8 mouse cellular contexts compared by ENCODE assay signal in the genomic region with DNA sequence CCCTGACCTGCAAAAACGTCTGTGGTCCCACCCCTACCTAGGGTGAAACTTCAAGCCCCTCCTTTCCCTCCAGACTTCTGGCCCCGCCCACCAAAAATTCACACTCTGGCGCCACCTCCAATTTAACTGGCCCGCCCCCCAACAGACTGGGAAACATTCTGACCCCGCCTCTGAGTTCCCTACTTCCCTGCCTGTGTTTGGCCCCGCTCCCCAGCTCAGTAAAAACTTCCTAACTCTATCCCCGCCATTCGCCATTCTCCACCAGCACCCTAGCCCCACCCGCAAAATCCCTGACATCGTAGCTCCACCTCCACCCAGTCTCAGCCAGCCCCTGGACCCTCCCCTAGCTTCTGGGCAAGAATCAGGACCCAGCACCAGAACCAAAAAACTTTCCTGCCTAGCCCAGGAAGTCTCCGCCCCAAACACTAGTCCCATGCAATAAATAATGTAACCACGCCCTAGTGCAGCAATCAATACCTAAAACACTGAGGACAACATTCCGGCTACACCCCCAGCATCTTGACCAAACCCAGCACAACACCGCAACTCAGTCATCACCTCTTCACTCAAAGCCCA. TPM values are rescaled to one million over a fixed set of nuclear protein-coding genes. Genes with fewer than 3 reads are reported as not detected.
DNase-seq lines count a peak whose midpoint lies in the region; ATAC-seq and TF ChIP-seq lines count a peak whose summit lies in the region.

No protein-coding gene starts in this region.

- H3K4me1 ChIP-seq in intestine, embryonic 16.5 days (ENCODE audit: control insufficient read depth, insufficient read depth, low read length): peaks cover 8% of the 10 kb centered on the region
- peaks cover 3% of the 10 kb centered on the region; the same call in 1 of the 2 replicates for H3K4me1 ChIP-seq in liver, adult 2 months (ENCODE audit: control insufficient read depth, insufficient read depth, low read length)
- H3K4me1 ChIP-seq in midbrain, embryonic 16.5 days (ENCODE audit: control insufficient read depth, insufficient read depth, low read length): peaks cover 11% of the 10 kb centered on the region
- peaks cover 7% of the 10 kb centered on the region; the same call in 1 of the 2 replicates for H3K4me1 ChIP-seq in stomach, embryonic 14.5 days (ENCODE audit: control insufficient read depth, insufficient read depth, low read length)

- WGBS in intestine, embryonic 16.5 days: 2% methylated on average over 14 of the region's 14 CpGs
- WGBS in liver, adult 2 months: 3% methylated on average over 14 of the region's 14 CpGs
- 3% methylated on average over 14 of the region's 14 CpGs for WGBS in midbrain, embryonic 16.5 days
- 1% methylated on average over 14 of the region's 14 CpGs for WGBS in stomach, embryonic 14.5 days

- no peak for TF ChIP-seq CTCF in liver, adult 2 months (IDR thresholded peaks at IDR 0.05; ENCODE audit: low read depth, low read length)

- no peaks in the 10 kb centered on the region for H3K9me3 ChIP-seq in intestine, embryonic 16.5 days (ENCODE audit: control insufficient read depth, low read length)
- no peaks in the 10 kb centered on the region for H3K9me3 ChIP-seq in midbrain, embryonic 16.5 days (replicated peaks; ENCODE audit: control insufficient read depth, low read length, poor library complexity, severe bottlenecking)
- no peaks in the 10 kb centered on the region for H3K9me3 ChIP-seq in stomach, embryonic 14.5 days (ENCODE audit: control insufficient read depth, low read depth, low read length)

- ATAC-seq in intestine, embryonic 16.5 days: peak; percentile 68
- ATAC-seq in midbrain, embryonic 16.5 days: peak; percentile 52
- peak; percentile 62 for ATAC-seq in stomach, embryonic 14.5 days (ENCODE audit: insufficient number of reproducible peaks, insufficient read depth, low FRiP score, low read depth)

- peaks cover 17% of the 10 kb centered on the region for H3K36me3 ChIP-seq in intestine, embryonic 16.5 days (ENCODE audit: control insufficient read depth, insufficient read depth, low read length)
- peaks cover 9% of the 10 kb centered on the region; the same call in 1 of the 2 replicates for H3K36me3 ChIP-seq in liver, adult 2 months (ENCODE audit: control insufficient read depth, insufficient read depth, low read length)
- H3K36me3 ChIP-seq in midbrain, embryonic 16.5 days (ENCODE audit: control insufficient read depth, insufficient read depth, low read length): peaks cover 3% of the 10 kb centered on the region; the same call in 1 of the 2 replicates
- H3K36me3 ChIP-seq in stomach, embryonic 14.5 days (ENCODE audit: control insufficient read depth, insufficient read depth, low read length): peaks cover 34% of the 10 kb centered on the region

- H3K27me3 ChIP-seq in intestine, embryonic 16.5 days (replicated peaks; ENCODE audit: control insufficient read depth, insufficient read depth, low read length): no peaks in the 10 kb centered on the region
- no peaks in the 10 kb centered on the region for H3K27me3 ChIP-seq in liver, adult 2 months (ENCODE audit: control insufficient read depth, insufficient read depth, low read length)
- H3K27me3 ChIP-seq in midbrain, embryonic 16.5 days (ENCODE audit: control insufficient read depth, insufficient read depth, low read depth, low read length): no peaks in the 10 kb centered on the region
- H3K27me3 ChIP-seq in stomach, embryonic 14.5 days (ENCODE audit: control insufficient read depth, insufficient read depth, low read length): no peaks in the 10 kb centered on the region

- peak overlapping the region; percentile 88 for H3K27ac ChIP-seq in intestine, embryonic 16.5 days (ENCODE audit: low read length)
- H3K27ac ChIP-seq in liver, adult 2 months (replicated peaks; ENCODE audit: insufficient read depth, low read depth, low read length): peak overlapping the region; percentile 56
- peak overlapping the region; percentile 12 for H3K27ac ChIP-seq in midbrain, embryonic 16.5 days (ENCODE audit: low read length)
- H3K27ac ChIP-seq in stomach, embryonic 14.5 days (ENCODE audit: low read length): peak overlapping the region; percentile 66; the same call in 1 of the 2 replicates

- no peaks in the 10 kb centered on the region for H3K79me2 ChIP-seq in liver, adult 2 months (ENCODE audit: control insufficient read depth, insufficient read depth, low read length)

- H3K4me2 ChIP-seq in intestine, embryonic 16.5 days (ENCODE audit: low read depth, low read length): peak overlapping the region; percentile 79
- H3K4me2 ChIP-seq in midbrain, embryonic 16.5 days (ENCODE audit: low read length): peak overlapping the region; percentile 61
- peak overlapping the region; percentile 64 for H3K4me2 ChIP-seq in stomach, embryonic 14.5 days (replicated peaks; ENCODE audit: low read depth, low read length)

- intact Hi-C loops in gastrocnemius, postnatal 36 days (cut with DNase I): no loop called here

- peak overlapping the region; percentile 49 for H3K9ac ChIP-seq in intestine, embryonic 16.5 days (ENCODE audit: low read depth, low read length)
- peak overlapping the region; percentile 28; the same call in 1 of the 2 replicates for H3K9ac ChIP-seq in liver, adult 2 months (ENCODE audit: low read depth, low read length)
- H3K9ac ChIP-seq in midbrain, embryonic 16.5 days (ENCODE audit: low read depth, low read length): 0 out of 2 replicates have a peak overlapping the region, but pooled peaks have one; percentile 75
- H3K9ac ChIP-seq in stomach, embryonic 14.5 days (replicated peaks; ENCODE audit: low read depth, low read length): no peak overlapping the region

- DNase-seq in 3T3-L1 (ENCODE audit: low read depth, low spot score): peak; percentile 84
- peak; percentile 84 for DNase-seq in adrenal gland, adult 2 months
- DNase-seq in embryo, embryonic 9.5 days (ENCODE audit: extremely low spot score): peak; percentile 63
- peak; percentile 76 to 81 for DNase-seq in gastrocnemius, postnatal 36 days
- DNase-seq in liver, adult 2 months (ENCODE audit: extremely low read depth, low read depth, low spot score): peak; percentile 82

- TF ChIP-seq POLR2A in liver, adult 2 months (IDR thresholded peaks at IDR 0.05; ENCODE audit: extremely low read depth, insufficient read depth, low read length): no peak

- peak overlapping the region; percentile 71 for H3K4me3 ChIP-seq in intestine, embryonic 16.5 days (ENCODE audit: low read length)
- H3K4me3 ChIP-seq in liver, adult 2 months (ENCODE audit: insufficient read depth, low read depth, low read length): peak overlapping the region; percentile 36
- H3K4me3 ChIP-seq in midbrain, embryonic 16.5 days (ENCODE audit: low read depth, low read length): peak overlapping the region; percentile 69
- H3K4me3 ChIP-seq in stomach, embryonic 14.5 days (ENCODE audit: low read depth, low read length): peak overlapping the region; percentile 61

RNA-seq across cellular contexts. Expression of gene Ccdc9, which starts 1.1 kb away (rescaled TPM):
- total RNA-seq in adrenal gland, adult 2 months (2021): 10 to 100 TPM; 53.9 to 61.2 TPM
- 17.4 and 19.8 TPM in 2 replicates for polyA plus RNA-seq in adrenal gland, adult 2 months (2012; rRNA removed)
- 10 to 100 TPM; 40.7 to 44.6 TPM for total RNA-seq in gastrocnemius, postnatal 36 days (2021)
- 19.8 and 20.8 TPM in 2 replicates for polyA plus RNA-seq in intestine, embryonic 16.5 days (2015; fragmentation: Nextera tagmentation; extraction: Ambion mirVana)
- 14.4 and 20.7 TPM in 2 replicates for total RNA-seq in liver, adult 2 months (2014; rRNA removed)
- 10.7 and 16.2 TPM in 2 replicates for polyA plus RNA-seq in liver, adult 2 months (2012; rRNA removed)
- 22.1 and 25.4 TPM in 2 replicates for polyA plus RNA-seq in midbrain, embryonic 16.5 days (2015; fragmentation: Nextera tagmentation; extraction: Ambion mirVana)
- 20.5 and 23.4 TPM in 2 replicates for polyA plus RNA-seq in stomach, embryonic 14.5 days (2014; fragmentation: Nextera tagmentation; extraction: Ambion mirVana)

RNA-seq across cellular contexts. Expression of gene Inafm1, which starts 12.1 kb away (rescaled TPM):
- 10 to 100 TPM; 13.3 to 22.9 TPM for total RNA-seq in adrenal gland, adult 2 months (2021)
- 160 and 217 TPM in 2 replicates for polyA plus RNA-seq in adrenal gland, adult 2 months (2012; rRNA removed)
- total RNA-seq in gastrocnemius, postnatal 36 days (2021): 10 to 100 TPM; 12.2 to 15.1 TPM
- 13.0 and 14.2 TPM in 2 replicates for polyA plus RNA-seq in intestine, embryonic 16.5 days (2015; fragmentation: Nextera tagmentation; extraction: Ambion mirVana)
- total RNA-seq in liver, adult 2 months (2014; rRNA removed): 1.9 and 2.8 TPM in 2 replicates
- polyA plus RNA-seq in liver, adult 2 months (2012; rRNA removed): 8.0 and 8.8 TPM in 2 replicates
- 44.5 and 49.3 TPM in 2 replicates for polyA plus RNA-seq in midbrain, embryonic 16.5 days (2015; fragmentation: Nextera tagmentation; extraction: Ambion mirVana)
- polyA plus RNA-seq in stomach, embryonic 14.5 days (2014; fragmentation: Nextera tagmentation; extraction: Ambion mirVana): 19.0 and 19.5 TPM in 2 replicates

RNA-seq across cellular contexts. Expression of gene Bbc3, which starts 22.7 kb away (rescaled TPM):
- total RNA-seq in adrenal gland, adult 2 months (2021): 1 to 10 TPM; 3.3 to 9.1 TPM
- 62.4 and 114 TPM in 2 replicates for polyA plus RNA-seq in adrenal gland, adult 2 months (2012; rRNA removed)
- 1 to 10 TPM; 1.4 to 2.2 TPM for total RNA-seq in gastrocnemius, postnatal 36 days (2021)
- 6.2 and 6.6 TPM in 2 replicates for polyA plus RNA-seq in intestine, embryonic 16.5 days (2015; fragmentation: Nextera tagmentation; extraction: Ambion mirVana)
- total RNA-seq in liver, adult 2 months (2014; rRNA removed): 6.0 and 7.2 TPM in 2 replicates
- 15.2 and 27.9 TPM in 2 replicates for polyA plus RNA-seq in liver, adult 2 months (2012; rRNA removed)
- polyA plus RNA-seq in midbrain, embryonic 16.5 days (2015; fragmentation: Nextera tagmentation; extraction: Ambion mirVana): 30.0 and 31.3 TPM in 2 replicates
- polyA plus RNA-seq in stomach, embryonic 14.5 days (2014; fragmentation: Nextera tagmentation; extraction: Ambion mirVana): 5.2 and 5.3 TPM in 2 replicates

RNA-seq across cellular contexts. Expression of gene C5ar1, which starts 26.2 kb away (rescaled TPM):
- 10 to 100 TPM in 1 of 2 experiments, 1 to 10 TPM in 1; 5.7 to 10.4 TPM for total RNA-seq in adrenal gland, adult 2 months (2021)
- polyA plus RNA-seq in adrenal gland, adult 2 months (2012; rRNA removed): 7.1 and 9.0 TPM in 2 replicates
- total RNA-seq in gastrocnemius, postnatal 36 days (2021): 1 to 10 TPM; 1.7 to 1.8 TPM
- polyA plus RNA-seq in intestine, embryonic 16.5 days (2015; fragmentation: Nextera tagmentation; extraction: Ambion mirVana): 1.9 and 2.4 TPM in 2 replicates
- total RNA-seq in liver, adult 2 months (2014; rRNA removed): 0.46 and 0.47 TPM in 2 replicates
- polyA plus RNA-seq in liver, adult 2 months (2012; rRNA removed): 0.88 and 1.3 TPM in 2 replicates
- polyA plus RNA-seq in midbrain, embryonic 16.5 days (2015; fragmentation: Nextera tagmentation; extraction: Ambion mirVana): 1.2 and 1.5 TPM in 2 replicates
- 2.4 and 3.2 TPM in 2 replicates for polyA plus RNA-seq in stomach, embryonic 14.5 days (2014; fragmentation: Nextera tagmentation; extraction: Ambion mirVana)

RNA-seq across cellular contexts. Expression of gene C5ar2, which starts 41.6 kb away (rescaled TPM):
- total RNA-seq in adrenal gland, adult 2 months (2021): under 1 TPM; 0.52 to 0.59 TPM
- polyA plus RNA-seq in adrenal gland, adult 2 months (2012; rRNA removed): 0.43 and 0.71 TPM in 2 replicates
- total RNA-seq in gastrocnemius, postnatal 36 days (2021): under 1 TPM; 0.20 TPM
- polyA plus RNA-seq in intestine, embryonic 16.5 days (2015; fragmentation: Nextera tagmentation; extraction: Ambion mirVana): 0.15 and 0.18 TPM in 2 replicates
- 0.83 and 1.1 TPM in 2 replicates for total RNA-seq in liver, adult 2 months (2014; rRNA removed)
- 0.92 and 1.4 TPM in 2 replicates for polyA plus RNA-seq in liver, adult 2 months (2012; rRNA removed)
- polyA plus RNA-seq in midbrain, embryonic 16.5 days (2015; fragmentation: Nextera tagmentation; extraction: Ambion mirVana): 0.06 and 0.14 TPM in 2 replicates
- 0.14 and 0.27 TPM in 2 replicates for polyA plus RNA-seq in stomach, embryonic 14.5 days (2014; fragmentation: Nextera tagmentation; extraction: Ambion mirVana)

Comparison
In these comparisons a context has a peak if more than half of its experiments do, and no peak if none do; other contexts are left out.
1. Peak in every context shown above with its lines: DNase-seq, ATAC-seq, H3K4me3 ChIP-seq and H3K27ac ChIP-seq.
2. H3K27ac ChIP-seq: peak in every context shown above with its lines; median percentile 88 in intestine, embryonic 16.5 days; 66 in stomach, embryonic 14.5 days; 56 in liver, adult 2 months; 12 in midbrain, embryonic 16.5 days.